ENCODE assay signal across 14 mouse cellular contexts in genomic region chr11:80799979-80800378, GRCm38 (mm10). TPM values are rescaled to one million over a fixed set of nuclear protein-coding genes. Genes with fewer than 3 reads are reported as not detected.
DNase-seq lines count a peak whose midpoint lies in the region; ATAC-seq and TF ChIP-seq lines count a peak whose summit lies in the region.
"Had no signal": no experiment of that assay in that cellular context is flagged by ENCODE, and none has a peak within 500 bp of the region (broad histone marks: within the 10 kb centered on the region; RNA-seq: fewer than 3 reads in every experiment).

No protein-coding gene starts in this region.

- H3K4me1 ChIP-seq in stomach, embryonic 16.5 days (ENCODE audit: control insufficient read depth, insufficient read depth, low read length): peaks cover 9% of the 10 kb centered on the region

- peak; percentile 39; the same call in 1 of the 2 replicates for ATAC-seq in stomach, embryonic 16.5 days (ENCODE audit: insufficient read depth, low FRiP score)

- no peaks in the 10 kb centered on the region for H3K27me3 ChIP-seq in stomach, embryonic 16.5 days (ENCODE audit: control insufficient read depth, insufficient read depth, low read length)
- H3K27me3 ChIP-seq: heart, embryonic 12.5 days had no signal

- no peak overlapping the region for H3K27ac ChIP-seq in gastrocnemius, adult 2 months
- no peak overlapping the region for H3K27ac ChIP-seq in stomach, embryonic 16.5 days (ENCODE audit: low read length)

- no peak overlapping the region for H3K4me3 ChIP-seq in gastrocnemius, adult 2 months
- H3K4me3 ChIP-seq in stomach, embryonic 16.5 days (replicated peaks; ENCODE audit: low read length): no peak overlapping the region
- H3K4me3 ChIP-seq: heart, embryonic 12.5 days; myocyte had no signal

- no peak overlapping the region for H3K9ac ChIP-seq in stomach, embryonic 16.5 days (ENCODE audit: low read length)
- H3K9ac ChIP-seq: heart, embryonic 12.5 days had no signal

- 34% methylated on average over 3 of the region's 3 CpGs for WGBS in stomach, embryonic 16.5 days

- no peaks in the 10 kb centered on the region for H3K9me3 ChIP-seq in stomach, embryonic 16.5 days (replicated peaks; ENCODE audit: control insufficient read depth, low read length)
- H3K9me3 ChIP-seq: heart, embryonic 12.5 days had no signal

- TF ChIP-seq CTCF in gastrocnemius, adult 2 months (IDR thresholded peaks at IDR 0.05): peak; percentile 9; the same call in 1 of the 2 replicates

- no peak for DNase-seq in gastrocnemius, adult 2 months
- no peak for DNase-seq in gastrocnemius, postnatal 36 days
- peak; percentile 14 for DNase-seq in thymus, postnatal 4 days
- DNase-seq in thymus, postnatal 25 days: no peak
- peak; percentile 60 to 63 for DNase-seq in kidney, postnatal 25 days
- no peak for DNase-seq in ovary, adult 18-20 months (ENCODE audit: low spot score)
- DNase-seq in right cerebral cortex, postnatal 14 days: no peak
- DNase-seq: retina, postnatal 1 day; thymus, adult 2 months had no signal

- H3K4me2 ChIP-seq in stomach, embryonic 16.5 days (ENCODE audit: low read depth, low read length): no peak overlapping the region
- H3K4me2 ChIP-seq: heart, embryonic 12.5 days had no signal

- intact Hi-C loops in gastrocnemius, adult 2 months (cut with DNase I): no loop called here
- intact Hi-C loops in gastrocnemius, postnatal 36 days (cut with DNase I): no loop called here

- no peaks in the 10 kb centered on the region for H3K36me3 ChIP-seq in stomach, embryonic 16.5 days (ENCODE audit: control insufficient read depth, insufficient read depth, low read length)
- H3K36me3 ChIP-seq: heart, embryonic 12.5 days had no signal

RNA-seq across cellular contexts. Expression of gene Tmem98, which starts 10.0 kb away (rescaled TPM):
- total RNA-seq in gastrocnemius, adult 2 months (2021): 1 to 10 TPM in 1 of 2 experiments, under 1 TPM in 1; 0.87 to 1.3 TPM
- total RNA-seq in gastrocnemius, postnatal 36 days (2021): 1 to 10 TPM; 1.3 to 1.9 TPM
- polyA plus RNA-seq in stomach, embryonic 16.5 days (2015; fragmentation: Nextera tagmentation; extraction: Ambion mirVana): 111 and 121 TPM in 2 replicates

RNA-seq across cellular contexts. Expression of gene Myo1d, which starts 20.2 kb away (rescaled TPM):
- 1 to 10 TPM; 2.7 to 5.3 TPM for total RNA-seq in gastrocnemius, adult 2 months (2021)
- total RNA-seq in gastrocnemius, postnatal 36 days (2021): 1 to 10 TPM; 3.0 to 3.5 TPM
- 31.7 and 33.8 TPM in 2 replicates for polyA plus RNA-seq in stomach, embryonic 16.5 days (2015; fragmentation: Nextera tagmentation; extraction: Ambion mirVana)

RNA-seq across cellular contexts. Expression of gene Spaca3, which starts 58.2 kb away (rescaled TPM):
- total RNA-seq in gastrocnemius, adult 2 months (2021): not detected
- total RNA-seq in gastrocnemius, postnatal 36 days (2021): not detected
- polyA plus RNA-seq in stomach, embryonic 16.5 days (2015; fragmentation: Nextera tagmentation; extraction: Ambion mirVana): not detected in 2 replicates
- polyA plus RNA-seq: heart, embryonic 12.5 days; large intestine, adult 2 months; liver, embryonic 16.5 days; myocyte had no signal

Comparison
In these comparisons a context has a peak if more than half of its experiments do, and no peak if none do; other contexts are left out.
1. DNase-seq: peak in thymus, postnatal 4 days (single experiment) and kidney, postnatal 25 days (2 of 2); none in gastrocnemius, adult 2 months (single experiment), gastrocnemius, postnatal 36 days (0 of 2), thymus, postnatal 25 days (single experiment), ovary, adult 18-20 months (single experiment) and right cerebral cortex, postnatal 14 days (single experiment).